Mouse (Mus musculus) liver, adult (tissue): ENCODE measurements around the gene 1700001O22Rik.

ENCODE experiments used
- GATA4 ChIP-seq: IDR thresholded peaks from 2 replicates; pipeline ENCODE4 v1.6.1; 2014; ENCODE audit warnings: mild to moderate bottlenecking, low read length; ENCODE audit not compliant: insufficient replicate concordance

The 1700001O22Rik gene

DNA sequence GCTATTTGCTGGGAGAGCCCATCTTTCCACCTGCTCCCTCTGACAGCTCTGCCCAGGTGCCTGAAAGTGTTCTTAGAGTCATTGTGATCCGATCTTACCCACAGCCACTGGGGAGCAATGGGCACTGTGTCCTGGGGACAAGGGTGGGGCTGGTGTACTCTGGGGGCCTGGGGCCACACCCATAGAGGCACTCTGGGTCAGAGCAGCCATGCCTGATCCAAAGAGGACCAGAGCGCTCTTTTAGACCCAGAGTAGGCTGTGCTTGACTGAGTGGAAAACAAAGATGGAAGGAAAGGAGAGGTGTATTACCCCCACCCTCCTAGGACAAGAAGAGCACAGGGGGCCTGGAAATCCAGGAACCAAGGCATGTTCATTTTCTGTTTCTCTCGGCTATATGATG, at the start of gene 1700001O22Rik:
TSS of gene 1700001O22Rik (minus strand) at position 58 of the 400 bp plus-strand sequence.
- no peak for TF ChIP-seq GATA4

DNA sequence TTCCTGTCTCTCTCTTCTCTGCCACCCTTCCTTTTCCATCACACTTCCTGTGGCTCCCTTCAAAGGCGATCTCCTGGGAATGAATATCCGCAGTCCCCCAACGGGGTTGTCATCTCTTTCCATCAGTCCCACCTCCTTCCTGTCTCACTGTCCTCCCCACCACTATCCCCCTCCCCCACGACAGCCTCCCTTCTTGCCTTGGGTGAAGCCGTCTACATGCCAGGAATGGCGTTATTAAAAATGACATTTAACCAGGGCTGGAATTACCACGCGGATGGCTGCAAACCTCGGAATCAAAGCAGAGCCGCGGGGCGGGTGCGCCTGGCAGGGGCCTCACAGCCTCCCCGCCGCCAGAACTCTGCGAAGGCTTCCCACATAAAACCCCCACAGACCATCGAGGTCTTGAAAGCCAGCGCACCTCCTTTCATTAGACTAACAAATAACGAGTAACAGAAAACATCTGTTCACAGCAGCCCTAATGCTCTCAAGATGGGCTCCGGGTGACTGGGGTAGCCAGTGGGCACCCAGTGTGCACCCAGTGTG, 49.4 kb upstream of the 1700001O22Rik start:
- no peak for TF ChIP-seq GATA4

DNA sequence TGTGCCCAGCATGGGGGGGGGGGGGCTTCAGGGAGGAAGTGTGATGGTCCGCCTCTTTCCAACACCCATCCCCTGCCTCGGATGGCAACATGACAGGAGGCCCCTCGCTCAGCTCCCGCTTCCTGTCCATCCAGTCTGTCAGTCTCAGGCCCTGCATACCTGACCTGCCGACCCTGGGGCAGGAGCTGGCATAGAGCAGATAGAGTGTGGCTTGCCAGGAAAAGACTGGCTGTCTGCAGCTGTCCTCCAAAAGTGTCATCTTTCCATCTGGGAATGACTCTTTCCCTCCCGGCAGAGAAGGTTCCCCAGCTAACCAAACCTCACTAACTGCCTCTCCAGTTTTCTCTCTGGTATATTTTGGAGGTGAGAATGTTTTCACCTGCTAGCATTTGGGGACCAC, 47.1 kb upstream of the 1700001O22Rik start:
- TF ChIP-seq GATA4 = no peak

GRCm38 (mm10) chr2:30848184-30848583, 44.7 kb upstream of the 1700001O22Rik start:
- TF ChIP-seq GATA4 = no peak

DNA sequence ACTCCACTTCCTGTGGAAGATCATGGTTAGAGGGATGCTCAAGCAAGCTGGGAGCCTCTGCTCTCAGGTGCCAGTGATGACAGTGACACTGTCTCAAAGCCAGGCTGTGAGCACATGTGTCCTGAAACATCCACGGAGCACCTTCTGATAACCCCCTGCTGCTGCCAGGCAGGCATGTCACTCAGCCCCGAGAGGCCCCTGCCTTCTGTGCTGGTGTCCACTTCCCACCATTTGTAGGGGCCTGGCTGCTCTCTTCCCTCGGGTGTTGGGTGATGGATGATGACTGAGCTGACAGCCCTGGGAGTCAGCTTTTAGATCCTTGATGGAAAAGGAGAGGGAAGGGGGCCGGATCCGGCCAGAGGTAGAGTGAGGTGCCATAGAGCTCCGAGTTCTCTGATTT, 43.3 kb upstream of the 1700001O22Rik start:
- TF ChIP-seq GATA4 = no peak

DNA sequence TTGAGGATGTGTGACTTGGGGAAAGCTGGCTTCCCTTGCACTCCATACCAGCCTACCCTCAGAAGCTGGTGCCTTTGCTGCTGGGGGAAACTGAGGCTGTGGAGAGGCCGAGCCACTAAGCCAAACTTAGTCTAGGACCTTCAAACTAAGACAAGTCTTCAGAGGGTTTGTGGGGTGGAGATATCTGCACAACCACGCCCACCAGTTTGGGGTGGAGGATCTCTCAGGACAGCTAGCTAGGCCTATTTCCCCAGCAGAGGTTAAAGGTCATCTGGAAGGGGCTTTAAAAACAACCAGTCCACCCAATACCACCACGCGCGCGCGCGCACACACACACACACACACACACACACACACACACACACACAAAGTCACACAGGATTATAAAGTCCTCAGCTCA, 42.8 kb upstream of the 1700001O22Rik start:
- TF ChIP-seq GATA4 = no peak

GRCm38 (mm10) chr2:30845152-30846070, 42.0 kb upstream of the 1700001O22Rik start:
- TF ChIP-seq GATA4 = no peak

- TF ChIP-seq GATA4 = no peak
Measured at GRCm38 (mm10) chr2:30842615-30843014, 39.2 kb upstream of the 1700001O22Rik start.

GRCm38 (mm10) chr2:30836238-30836990, 33.0 kb upstream of the 1700001O22Rik start:
- TF ChIP-seq GATA4 = no peak

DNA sequence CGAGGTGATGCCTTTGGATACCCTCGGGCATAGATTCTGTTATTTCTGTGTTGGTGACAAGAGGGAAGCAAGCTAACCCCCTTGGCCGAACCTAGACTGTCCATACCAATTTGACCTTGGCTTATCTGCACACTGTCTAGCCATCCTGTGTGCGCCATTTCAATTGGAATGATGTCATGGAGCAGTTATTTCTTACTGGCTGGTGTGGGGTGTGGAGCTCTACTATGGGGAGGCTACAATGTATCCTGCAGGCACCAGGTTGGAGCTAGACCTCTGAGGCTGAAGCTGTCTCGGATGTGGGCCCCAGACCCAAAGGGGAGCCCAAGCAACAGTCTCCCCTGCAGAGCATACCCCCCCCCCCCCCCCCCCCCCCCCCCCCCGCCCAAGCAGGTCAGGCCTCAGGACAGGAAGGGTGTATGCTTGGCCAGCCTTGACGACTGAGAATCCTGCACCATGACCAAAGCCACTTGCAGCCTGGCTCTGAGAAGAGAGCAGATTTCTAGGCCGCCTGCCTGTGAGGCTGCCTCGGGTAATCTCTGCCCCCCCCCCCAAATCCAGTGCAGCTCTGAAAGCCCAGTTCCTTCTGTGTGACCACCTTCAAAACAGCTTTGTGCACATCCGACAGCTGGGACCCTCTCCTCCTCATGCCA, 31.0 kb upstream of the 1700001O22Rik start, which contains the start of gene Prrx2:
TSS of gene Prrx2 (plus strand) at position 600 of the 650 bp plus-strand sequence.
- TF ChIP-seq GATA4 = no peak

DNA sequence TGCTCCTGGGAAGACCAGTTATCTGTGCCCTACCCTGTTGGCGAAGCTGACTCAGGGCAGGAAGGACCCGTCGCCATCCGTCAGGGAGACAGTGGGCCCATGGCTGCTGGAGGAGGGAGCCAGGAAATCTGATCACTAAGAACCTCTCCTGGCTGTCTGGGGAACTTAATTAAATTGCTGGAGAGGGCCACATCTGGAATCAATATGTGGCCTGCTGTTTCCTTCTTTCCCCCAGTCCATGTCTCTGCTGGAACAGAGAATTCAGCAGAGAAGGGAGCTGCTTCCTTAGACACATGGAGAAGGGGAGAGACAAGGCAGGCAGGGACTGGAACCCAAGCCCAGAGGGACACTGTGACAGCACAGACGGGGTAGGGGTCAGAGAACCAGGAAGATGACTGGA, 30.2 kb upstream of the 1700001O22Rik start:
- no peak for TF ChIP-seq GATA4

- no peak for TF ChIP-seq GATA4
Measured at GRCm38 (mm10) chr2:30830283-30830795, 26.9 kb upstream of the 1700001O22Rik start, which contains the start of gene Asb6. Gene Asb6 (minus strand): TSS chr2:30830333.

GRCm38 (mm10) chr2:30829315-30829714, 25.9 kb upstream of the 1700001O22Rik start:
- no peak for TF ChIP-seq GATA4

- no peak; the same call in 1 of the 2 replicates for TF ChIP-seq GATA4
Measured at GRCm38 (mm10) chr2:30827749-30828475, 24.5 kb upstream of the 1700001O22Rik start.
